Mouse (Mus musculus) right cerebral cortex, adult 18-20 months (tissue): ENCODE measurements at regions not wholly inside any gene's neighbourhood (a gene's known extent, or its start where the extent isn't known, plus 50 kb on each side); places are given as distances from the start of the nearest gene placed in this dataset.

Experiments used
- DNase-seq: peaks from one replicate; pipeline ENCODE4 v3.0.0; 2022; ENCODE audit warnings: mixed read lengths

GRCm38 (mm10) chr5:111659229-111659628, 74.5 kb upstream of the Gm26897 start:
- no peak for DNase-seq

GRCm38 (mm10) chr5:111660447-111660846, 73.3 kb upstream of the Gm26897 start:
- no peak for DNase-seq

GRCm38 (mm10) chr5:111660968-111661367, 72.8 kb upstream of the Gm26897 start:
- DNase-seq = no peak

GRCm38 (mm10) chr5:111661971-111662370, 71.8 kb upstream of the Gm26897 start:
- DNase-seq = peak; percentile 23

GRCm38 (mm10) chr5:111663831-111664230, 69.9 kb upstream of the Gm26897 start:
- DNase-seq = no peak

- DNase-seq = no peak
These were observed 68.3 kb upstream of the Gm26897 start for GRCm38 (mm10) chr5:111665406-111665805.

- DNase-seq = no peak
These were observed 67.7 kb upstream of the Gm26897 start for GRCm38 (mm10) chr5:111666007-111666406.

GRCm38 (mm10) chr5:111667901-111668300, 65.8 kb upstream of the Gm26897 start:
- no peak for DNase-seq

- DNase-seq = no peak
These were observed 64.6 kb upstream of the Gm26897 start for GRCm38 (mm10) chr5:111669139-111669538.

- DNase-seq = no peak
These were observed 62.0 kb upstream of the Gm26897 start for GRCm38 (mm10) chr5:111671762-111672161.

GRCm38 (mm10) chr5:111674976-111675672, 58.6 kb upstream of the Gm26897 start:
- no peak for DNase-seq

GRCm38 (mm10) chr5:111675673-111676261, 58.0 kb upstream of the Gm26897 start:
- DNase-seq = no peak

GRCm38 (mm10) chr5:111677847-111678311, 55.8 kb upstream of the Gm26897 start:
- DNase-seq = peak; percentile 48

- DNase-seq = no peak
These were observed 55.2 kb upstream of the Gm26897 start for GRCm38 (mm10) chr5:111678496-111678895.

GRCm38 (mm10) chr5:111681362-111682028, 52.2 kb upstream of the Gm26897 start:
- DNase-seq = peak; percentile 59

- no peak for DNase-seq
These were observed 50.8 kb upstream of the Gm26897 start for GRCm38 (mm10) chr5:111682899-111683298.
